Mouse (Mus musculus): Measurements from ENCODE around the gene 4930467E23Rik. TPM values are rescaled to one million over a fixed set of nuclear protein-coding genes. Genes with fewer than 3 reads are reported as not detected.
"Not testable (repeated sequence)": the region's sequence is repeated elsewhere in the genome, so short reads cannot be mapped to it uniquely, and the experiment has no call there.

The 4930467E23Rik gene
- not detected in 2 replicates for polyA plus RNA-seq (2016; fragmentation: Nextera tagmentation; extraction: Ambion mirVana)

DNA sequence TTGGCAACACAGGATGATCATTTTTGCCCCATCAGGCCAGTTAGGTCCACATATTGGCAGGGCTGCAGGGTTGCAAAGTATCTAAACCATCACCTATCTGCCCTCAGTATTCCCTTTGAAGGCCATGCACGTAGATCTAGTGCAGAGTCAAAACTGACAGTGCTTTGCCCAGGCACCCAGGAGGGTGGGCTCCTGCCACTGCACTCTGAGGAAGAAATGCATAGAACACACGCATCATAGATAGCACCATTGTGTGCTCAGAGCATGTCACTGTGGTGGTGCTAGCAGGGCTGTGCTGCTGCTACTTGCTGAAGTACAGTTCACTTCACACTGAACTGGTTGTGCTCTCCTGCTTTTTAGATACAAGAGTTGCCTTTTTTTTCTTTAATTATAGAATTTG lies at the start of gene 4930467E23Rik:
4930467E23Rik (plus strand) TSS at position 301 of the 400 bp plus-strand sequence.
- H3K36me3 ChIP-seq; ATAC-seq; H3K27me3 ChIP-seq (replicated peaks); H3K4me1 ChIP-seq; H3K27ac ChIP-seq; H3K9ac ChIP-seq; H3K9me3 ChIP-seq (replicated peaks); H3K4me2 ChIP-seq; H3K4me3 ChIP-seq: not testable (repeated sequence)
- WGBS (ENCODE audit: insufficient replicate concordance) = no CpG with 5 or more reads among the region's 2 CpGs

DNA sequence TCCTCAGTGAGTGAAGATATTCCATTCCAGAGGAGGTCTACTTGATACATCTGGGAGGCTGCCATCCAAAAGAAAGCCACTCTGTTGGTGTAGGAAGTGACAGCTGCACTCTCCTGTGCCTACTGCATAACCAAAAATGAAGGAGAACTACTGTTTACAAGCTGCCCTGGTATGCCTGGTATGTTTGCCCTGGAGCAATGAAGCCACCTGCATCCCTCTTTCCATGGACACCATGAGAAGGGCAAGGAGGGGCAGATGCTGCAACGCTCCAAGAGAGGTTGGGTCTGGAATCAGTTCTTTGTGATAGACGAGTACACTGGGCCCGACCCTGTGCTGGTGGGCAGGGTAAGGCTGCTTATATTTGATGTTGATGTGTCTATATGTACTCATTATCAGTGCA lies 47.1 kb upstream of the 4930467E23Rik start:
- H3K27ac ChIP-seq; H3K9ac ChIP-seq; H3K9me3 ChIP-seq (replicated peaks); H3K4me1 ChIP-seq; ATAC-seq; H3K36me3 ChIP-seq; H3K4me3 ChIP-seq; H3K27me3 ChIP-seq (replicated peaks); H3K4me2 ChIP-seq: not testable (repeated sequence)
- WGBS (ENCODE audit: insufficient replicate concordance) = 49% methylated on average over 2 of the region's 3 CpGs

DNA sequence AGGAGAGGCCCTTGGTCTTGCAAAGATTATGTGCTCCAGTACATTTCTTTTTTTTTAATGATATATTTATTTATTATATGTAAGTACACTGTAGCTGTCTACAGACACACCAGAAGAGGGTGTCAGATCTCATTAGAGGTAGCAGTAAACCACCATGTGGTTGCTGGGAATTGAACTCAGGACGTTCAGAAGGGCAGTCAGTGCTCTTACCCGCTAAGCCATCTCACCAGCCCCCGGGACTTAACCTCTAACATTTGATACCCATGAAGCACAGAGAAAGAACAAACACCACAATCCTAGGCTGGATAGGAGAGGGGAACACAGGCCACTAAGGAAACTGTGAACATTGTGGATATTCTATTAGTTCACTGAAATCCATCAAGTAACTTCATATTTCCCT lies 43.9 kb upstream of the 4930467E23Rik start:
- not testable (repeated sequence) for H3K27ac ChIP-seq; ATAC-seq; H3K9ac ChIP-seq; H3K9me3 ChIP-seq (replicated peaks); H3K4me1 ChIP-seq; H3K36me3 ChIP-seq; H3K27me3 ChIP-seq (replicated peaks); H3K4me3 ChIP-seq; H3K4me2 ChIP-seq
- 72% methylated on average over 3 of the region's 3 CpGs for WGBS (ENCODE audit: insufficient replicate concordance)

DNA sequence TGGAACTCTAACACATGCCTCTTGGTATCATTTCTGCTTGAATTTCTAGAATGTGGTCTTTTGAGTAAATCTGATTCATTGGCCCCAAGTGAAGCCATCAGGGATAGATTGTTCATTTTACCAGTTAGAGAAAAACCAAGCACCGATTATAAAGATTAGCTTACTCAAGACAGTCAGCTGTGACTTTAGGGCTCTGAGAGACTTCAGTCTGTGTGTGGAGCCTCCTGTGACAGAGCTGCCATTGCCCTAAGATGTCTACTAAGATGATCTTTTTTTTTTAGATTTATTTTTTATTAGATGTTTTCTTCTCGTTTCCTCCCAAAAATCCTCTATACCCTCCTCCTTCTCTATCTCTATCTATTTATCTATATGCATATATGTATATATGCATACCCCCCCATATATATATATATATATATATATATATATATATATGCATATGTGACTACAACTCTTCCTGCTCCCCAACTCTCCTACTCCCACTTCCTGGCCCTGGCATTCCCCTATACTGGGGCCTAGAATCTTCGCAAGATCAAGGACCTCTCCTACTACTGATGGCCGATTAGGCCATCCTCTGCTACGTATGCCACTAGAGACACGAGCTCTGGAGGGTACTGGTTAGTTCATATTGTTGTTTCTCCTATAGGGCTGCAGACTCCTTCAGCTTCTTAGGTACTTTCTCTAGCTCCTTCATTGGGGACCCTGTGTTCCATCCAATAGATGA lies 40.4 kb upstream of the 4930467E23Rik start:
- 61% methylated on average over 6 of the region's 6 CpGs for WGBS (ENCODE audit: insufficient replicate concordance)

DNA sequence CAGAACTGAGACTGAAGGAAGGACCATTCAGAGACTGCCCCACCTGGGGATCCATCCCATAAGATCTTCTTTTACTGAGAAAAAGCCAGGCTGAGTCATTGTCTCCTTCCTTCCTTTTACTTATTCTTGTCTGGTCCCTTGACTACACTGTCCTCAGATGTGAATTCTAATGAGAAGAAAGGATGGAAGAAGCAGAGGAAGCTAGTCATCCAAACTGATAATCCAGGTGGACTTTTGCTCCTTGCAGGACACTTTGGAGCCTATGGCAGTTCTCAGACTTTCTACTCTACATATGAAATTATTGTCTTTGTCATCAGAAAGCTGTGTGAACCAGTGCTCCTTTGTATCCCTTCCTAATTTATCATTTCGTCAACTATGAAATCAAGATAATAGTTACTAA lies 39.6 kb upstream of the 4930467E23Rik start:
- WGBS (ENCODE audit: insufficient replicate concordance) = 61% methylated on average over 1 of the region's 1 CpGs
- H3K9ac ChIP-seq; ATAC-seq; H3K4me1 ChIP-seq; H3K27ac ChIP-seq; H3K27me3 ChIP-seq (replicated peaks); H3K9me3 ChIP-seq (replicated peaks); H3K4me3 ChIP-seq; H3K36me3 ChIP-seq; H3K4me2 ChIP-seq: not testable (repeated sequence)

More for the DNA sequence above, 40.4 kb upstream of the 4930467E23Rik start:
- H3K27ac ChIP-seq; H3K36me3 ChIP-seq; H3K9ac ChIP-seq; H3K4me2 ChIP-seq; H3K4me3 ChIP-seq; ATAC-seq; H3K9me3 ChIP-seq (replicated peaks); H3K27me3 ChIP-seq (replicated peaks); H3K4me1 ChIP-seq: not testable (repeated sequence)

DNA sequence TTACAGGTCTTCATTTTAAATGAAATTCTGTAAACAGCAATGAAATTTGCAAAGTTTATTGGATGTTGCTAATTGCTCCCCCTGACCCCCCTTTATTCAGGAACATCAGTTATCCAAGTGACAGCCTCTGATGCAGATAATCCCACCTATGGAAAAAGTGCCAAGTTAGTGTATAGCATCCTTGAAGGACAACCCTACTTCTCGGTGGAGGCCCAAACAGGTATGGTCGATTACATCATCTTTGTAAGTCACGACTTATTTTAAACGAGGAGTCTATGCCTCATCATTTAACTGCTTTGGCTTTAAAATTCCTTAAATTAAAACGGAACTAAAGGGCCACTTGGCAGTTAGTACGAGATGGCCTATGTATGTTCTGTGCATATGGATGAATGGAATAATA lies 38.0 kb upstream of the 4930467E23Rik start:
- H3K4me3 ChIP-seq; H3K9me3 ChIP-seq (replicated peaks); H3K4me2 ChIP-seq; H3K4me1 ChIP-seq; H3K27me3 ChIP-seq (replicated peaks); H3K27ac ChIP-seq; ATAC-seq; H3K36me3 ChIP-seq; H3K9ac ChIP-seq: not testable (repeated sequence)
- WGBS (ENCODE audit: insufficient replicate concordance) = 69% methylated on average over 6 of the region's 6 CpGs

DNA sequence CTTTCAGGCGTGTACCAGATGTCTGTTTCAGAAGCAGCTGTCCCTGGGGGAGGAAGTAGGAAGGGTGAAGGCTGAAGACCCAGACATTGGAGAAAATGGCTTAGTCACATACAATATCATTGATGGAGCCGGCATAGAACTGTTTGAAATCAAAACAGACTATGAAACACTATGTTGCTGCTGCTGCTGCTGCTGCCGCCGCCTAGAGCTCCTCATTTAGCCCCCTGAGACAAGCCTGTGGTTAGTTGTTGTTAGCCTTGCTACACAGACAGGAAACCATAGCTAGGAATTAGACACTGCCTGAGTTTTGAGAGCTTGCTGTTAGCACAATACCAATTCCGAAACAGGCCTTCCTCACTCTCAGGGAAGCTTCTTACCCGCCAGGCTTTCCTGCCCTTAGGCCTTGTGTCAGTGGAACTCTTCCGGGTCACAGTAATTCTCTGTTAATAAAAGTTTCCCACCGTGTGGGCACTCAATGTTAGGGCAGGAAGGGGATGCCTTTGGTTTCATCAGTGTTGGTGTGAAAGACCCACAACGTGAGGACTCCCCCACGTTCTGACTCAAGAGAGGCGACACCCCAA lies 31.8 kb upstream of the 4930467E23Rik start:
- H3K36me3 ChIP-seq; H3K9me3 ChIP-seq (replicated peaks); H3K4me3 ChIP-seq; H3K9ac ChIP-seq; H3K4me2 ChIP-seq; ATAC-seq; H3K4me1 ChIP-seq; H3K27ac ChIP-seq; H3K27me3 ChIP-seq (replicated peaks): not testable (repeated sequence)
- 67% methylated on average over 11 of the region's 11 CpGs for WGBS (ENCODE audit: insufficient replicate concordance)

DNA sequence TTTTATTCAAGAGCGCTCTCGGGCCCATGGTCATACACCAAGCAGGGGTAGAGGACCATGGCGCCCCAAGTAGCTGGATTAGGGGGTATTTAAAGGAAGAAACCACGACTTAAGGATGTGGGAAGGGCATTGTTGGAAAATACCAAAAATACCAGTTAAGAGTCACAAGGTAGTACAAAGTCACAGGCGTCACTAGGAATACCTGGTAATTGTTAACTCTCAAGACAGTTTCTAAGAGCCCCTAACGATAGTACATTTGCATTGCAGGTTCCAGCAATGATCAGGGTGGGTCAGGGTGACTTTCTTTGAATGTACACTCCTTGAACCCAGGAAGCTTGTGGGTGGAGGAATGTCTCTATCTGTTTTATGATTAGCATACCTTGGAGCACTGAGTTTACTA lies 31.3 kb upstream of the 4930467E23Rik start:
- ATAC-seq; H3K36me3 ChIP-seq; H3K27me3 ChIP-seq (replicated peaks); H3K9me3 ChIP-seq (replicated peaks); H3K4me3 ChIP-seq; H3K27ac ChIP-seq; H3K9ac ChIP-seq; H3K4me2 ChIP-seq; H3K4me1 ChIP-seq: not testable (repeated sequence)
- 59% methylated on average over 6 of the region's 6 CpGs for WGBS (ENCODE audit: insufficient replicate concordance)

DNA sequence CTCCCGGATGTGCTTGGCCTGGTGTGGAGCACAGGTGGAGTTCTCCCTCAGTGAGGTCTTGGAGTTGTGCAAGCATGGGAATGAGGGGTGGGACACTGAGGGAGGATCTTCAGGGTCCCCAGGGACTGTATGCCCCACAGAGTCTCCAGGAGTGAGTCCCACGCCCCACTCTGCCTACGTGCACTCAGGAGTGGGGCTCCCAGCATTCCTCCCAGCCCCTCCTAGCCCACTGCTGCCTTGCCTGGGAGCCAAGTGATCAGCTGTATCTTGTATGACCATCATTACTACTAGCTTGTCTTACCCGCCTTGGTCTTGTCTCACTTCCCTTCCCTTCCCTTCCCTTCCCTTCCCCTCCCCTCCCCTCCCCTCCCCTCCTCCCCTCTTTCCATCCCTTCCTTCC lies 30.7 kb upstream of the 4930467E23Rik start:
- not testable (repeated sequence) for H3K4me1 ChIP-seq; H3K4me2 ChIP-seq; H3K27me3 ChIP-seq (replicated peaks); H3K27ac ChIP-seq; ATAC-seq; H3K9ac ChIP-seq; H3K36me3 ChIP-seq; H3K9me3 ChIP-seq (replicated peaks); H3K4me3 ChIP-seq
- WGBS (ENCODE audit: insufficient replicate concordance) = 68% methylated on average over 4 of the region's 4 CpGs

DNA sequence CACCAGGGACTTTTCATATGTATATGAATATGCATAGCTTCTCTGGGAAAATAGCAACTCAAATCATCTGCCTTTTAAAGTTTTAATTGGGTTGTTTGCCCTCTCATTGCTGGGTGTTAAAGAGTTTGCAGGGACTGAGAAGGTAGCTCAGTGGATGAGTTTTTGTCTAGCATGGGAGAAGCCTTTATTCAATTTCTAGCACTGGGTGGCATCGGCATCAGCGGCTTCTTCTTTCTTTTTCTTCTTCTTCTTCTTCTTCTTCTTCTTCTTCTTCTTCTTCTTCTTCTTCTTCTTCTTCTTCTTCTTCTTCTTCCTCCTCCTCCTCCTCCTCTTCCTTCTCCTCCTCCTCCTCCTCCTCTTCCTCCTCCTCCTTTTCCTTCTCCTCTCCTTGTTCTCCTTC lies 28.1 kb upstream of the 4930467E23Rik start:
- H3K27ac ChIP-seq; H3K9me3 ChIP-seq (replicated peaks); ATAC-seq: not testable (repeated sequence)

DNA sequence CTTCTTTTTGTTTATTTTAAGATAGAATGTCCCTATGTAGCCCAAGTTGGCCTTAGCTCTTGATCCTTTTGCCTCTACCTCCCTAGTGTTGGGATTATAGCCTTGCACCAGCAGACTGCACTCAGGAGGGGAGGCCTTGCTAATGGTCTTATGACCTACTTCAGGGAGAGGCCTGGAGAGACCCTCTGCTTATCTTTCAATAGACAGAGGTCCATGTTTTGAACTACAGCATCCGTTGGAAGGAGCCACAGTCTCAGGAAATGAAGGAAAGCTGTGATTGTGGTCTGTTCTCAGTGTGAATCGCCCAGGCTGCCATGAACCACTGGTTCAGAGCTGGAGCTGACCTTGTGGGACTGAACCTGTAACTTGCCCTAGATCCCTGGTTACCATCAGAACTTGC lies 27.1 kb upstream of the 4930467E23Rik start:
- 42% methylated on average over 2 of the region's 2 CpGs for WGBS (ENCODE audit: insufficient replicate concordance)

More for the DNA sequence above, 28.1 kb upstream of the 4930467E23Rik start:
- H3K4me1 ChIP-seq; H3K9ac ChIP-seq; H3K4me2 ChIP-seq; H3K27me3 ChIP-seq (replicated peaks); H3K4me3 ChIP-seq; H3K36me3 ChIP-seq: not testable (repeated sequence)
- WGBS (ENCODE audit: insufficient replicate concordance) = 80% methylated on average over 2 of the region's 2 CpGs

DNA sequence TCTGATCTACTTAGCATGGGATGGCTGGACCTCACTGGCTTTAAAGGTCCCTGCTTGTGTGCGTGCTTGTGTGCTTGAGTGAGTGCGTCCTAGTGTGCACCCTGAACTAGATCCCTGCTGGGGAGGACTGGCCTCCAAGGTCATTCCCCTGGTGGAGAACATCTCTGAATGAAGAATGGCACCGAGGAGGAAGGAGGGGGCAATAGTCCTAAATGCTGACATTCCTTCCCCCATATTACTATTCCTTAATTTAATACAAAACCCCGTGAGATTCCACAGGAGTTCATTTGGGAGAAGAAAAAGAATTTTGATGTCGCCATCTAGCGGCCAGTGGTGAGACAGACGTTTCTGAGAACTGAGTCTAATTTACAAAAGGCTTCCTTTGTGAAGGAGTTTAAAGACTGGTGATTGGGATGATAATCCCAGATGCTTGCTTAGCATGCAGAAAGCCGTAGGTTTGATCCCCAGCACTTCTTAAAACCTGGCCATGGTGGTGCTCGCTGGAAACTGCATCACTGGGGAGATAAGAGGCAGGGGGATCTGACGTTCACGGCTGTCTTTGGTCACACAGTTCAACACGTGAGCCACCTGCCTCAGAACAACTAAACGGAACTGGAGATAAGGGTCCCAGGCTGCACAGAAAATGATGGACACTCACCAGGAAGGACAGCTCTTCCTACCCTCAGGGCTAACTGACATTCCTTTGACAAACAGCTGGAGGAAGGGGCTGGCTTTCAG lies 26.2 kb upstream of the 4930467E23Rik start:
- H3K27ac ChIP-seq; H3K36me3 ChIP-seq; H3K4me2 ChIP-seq; H3K4me3 ChIP-seq; H3K4me1 ChIP-seq; H3K27me3 ChIP-seq (replicated peaks); H3K9ac ChIP-seq; H3K9me3 ChIP-seq (replicated peaks): not testable (repeated sequence)
- ATAC-seq = peak; percentile 62; the same call in 1 of the 2 replicates
- 33% methylated on average over 13 of the region's 13 CpGs for WGBS (ENCODE audit: insufficient replicate concordance)

More for the DNA sequence above, 27.1 kb upstream of the 4930467E23Rik start:
- H3K4me2 ChIP-seq; H3K36me3 ChIP-seq; H3K4me1 ChIP-seq; H3K27ac ChIP-seq; ATAC-seq; H3K4me3 ChIP-seq; H3K27me3 ChIP-seq (replicated peaks); H3K9ac ChIP-seq; H3K9me3 ChIP-seq (replicated peaks): not testable (repeated sequence)

Data from liver, embryonic 12.5 days (tissue).